Mouse (Mus musculus): ENCODE data around the gene Tank. TPM values are rescaled to one million over a fixed set of nuclear protein-coding genes. Genes with fewer than 3 reads are reported as not detected.
A peak's percentile ranks its signal among the peaks of the same experiment; 100 is the strongest.

Gene Tank
- total RNA-seq (2015) (132 and 135 TPM in 2 replicates), total RNA-seq (2017) (84.7 and 93.1 TPM in 2 replicates)

DNA sequence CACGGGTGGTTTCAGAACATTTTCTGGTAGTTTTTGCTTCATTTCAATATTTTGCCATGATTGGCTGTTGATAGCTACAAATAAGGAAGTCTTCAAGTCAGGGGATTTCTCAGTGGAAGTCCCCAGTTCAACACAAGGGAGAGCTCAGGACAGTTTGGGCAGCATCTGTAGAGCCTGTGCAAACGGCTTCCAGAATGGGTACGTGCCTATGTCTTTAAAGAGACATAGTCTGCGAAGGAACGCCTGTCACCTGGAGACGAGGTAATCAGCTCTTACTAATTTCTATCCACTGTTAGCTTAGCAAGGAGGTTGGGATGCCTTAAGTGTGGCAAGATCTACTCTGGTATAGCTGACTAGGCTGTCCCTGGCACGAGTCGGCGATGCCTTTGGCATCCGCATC is at the start of gene Tank:
Gene Tank, plus strand, starts transcription at position 153 of the 400 bp plus-strand sequence.
- ATAC-seq (replicated peaks; ENCODE audit: poor library complexity): peak; percentile 83

DNA sequence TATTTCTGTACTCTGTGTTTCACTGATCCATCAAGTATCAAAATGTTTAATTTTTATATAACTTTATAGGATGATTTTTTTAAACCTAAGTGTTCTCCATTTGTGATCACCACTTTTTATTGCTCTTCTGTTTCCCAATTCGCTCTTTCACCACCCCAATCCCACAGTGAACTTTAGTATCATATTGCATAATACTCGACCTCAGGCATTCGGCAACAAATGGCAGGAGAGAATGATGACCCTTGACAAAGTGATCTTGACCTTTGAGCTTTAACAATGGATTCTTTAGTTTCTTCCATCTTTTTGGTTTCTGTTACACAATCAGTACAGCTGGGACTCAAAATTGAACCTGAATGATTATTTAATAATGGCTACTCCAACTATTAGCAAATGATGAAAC is 46.1 kb upstream of the Tank start:
- ATAC-seq (replicated peaks; ENCODE audit: poor library complexity): peak; percentile 71

DNA sequence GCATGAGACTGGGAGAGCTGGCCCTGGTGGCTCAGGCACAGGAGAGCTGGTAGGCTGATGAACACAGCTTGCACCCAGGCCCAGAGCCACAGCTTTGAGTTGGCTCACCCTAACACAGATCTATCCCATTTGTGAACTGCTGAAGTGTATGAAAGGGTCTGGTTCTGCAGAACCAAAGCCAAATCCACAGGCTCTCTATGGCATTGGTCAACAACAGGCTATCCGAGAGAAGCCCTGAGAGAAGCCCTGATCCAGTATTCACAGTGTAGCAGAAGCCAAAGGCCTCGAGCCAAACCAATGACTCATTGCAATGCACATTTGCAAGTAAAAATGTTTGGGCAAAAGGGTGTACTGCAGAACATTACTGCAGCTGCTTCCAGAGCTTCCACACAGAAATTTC is 45.3 kb upstream of the Tank start:
- no peak for ATAC-seq (replicated peaks; ENCODE audit: poor library complexity)

DNA sequence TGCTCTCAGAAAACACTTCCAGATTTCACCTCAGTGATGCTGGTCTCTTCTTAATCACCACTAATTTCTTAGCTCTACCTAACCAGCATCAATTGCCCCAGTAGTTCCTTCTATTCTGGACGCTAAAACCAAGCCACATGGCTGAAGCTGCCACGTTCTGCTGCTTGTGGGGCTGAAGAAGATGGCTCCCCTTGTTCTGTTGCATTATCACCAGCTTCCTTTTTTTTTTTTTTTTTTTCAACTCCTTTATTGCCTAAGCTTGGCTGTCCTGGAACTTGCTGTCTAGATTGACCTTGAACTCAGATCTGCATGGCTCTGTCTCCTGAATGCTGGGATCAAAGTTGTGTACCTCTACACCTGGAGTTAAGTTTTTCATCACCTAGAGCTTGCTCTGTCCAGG is 41.5 kb upstream of the Tank start:
- ATAC-seq (replicated peaks; ENCODE audit: poor library complexity): peak; percentile 44; the same call in 1 of the 2 replicates

DNA sequence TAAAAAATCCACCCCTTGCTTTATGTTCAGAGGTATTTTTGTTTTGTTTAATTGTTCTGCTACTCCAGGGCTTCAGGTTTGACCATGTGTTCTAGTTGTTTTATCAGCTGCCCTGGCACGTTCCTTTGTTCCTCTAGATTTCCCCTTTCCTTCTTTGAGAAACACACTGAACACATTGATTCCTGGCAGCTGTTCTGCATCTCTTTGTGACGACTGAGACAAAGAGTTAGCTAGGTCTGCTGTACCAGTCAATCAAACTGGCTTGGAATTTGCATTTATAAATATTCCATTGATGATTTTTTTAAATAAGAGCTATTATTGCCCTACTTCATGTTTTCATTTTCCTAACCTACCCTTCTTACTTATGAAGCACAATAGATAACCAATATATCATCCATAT is 39.0 kb upstream of the Tank start:
- no peak for ATAC-seq (replicated peaks; ENCODE audit: poor library complexity)

DNA sequence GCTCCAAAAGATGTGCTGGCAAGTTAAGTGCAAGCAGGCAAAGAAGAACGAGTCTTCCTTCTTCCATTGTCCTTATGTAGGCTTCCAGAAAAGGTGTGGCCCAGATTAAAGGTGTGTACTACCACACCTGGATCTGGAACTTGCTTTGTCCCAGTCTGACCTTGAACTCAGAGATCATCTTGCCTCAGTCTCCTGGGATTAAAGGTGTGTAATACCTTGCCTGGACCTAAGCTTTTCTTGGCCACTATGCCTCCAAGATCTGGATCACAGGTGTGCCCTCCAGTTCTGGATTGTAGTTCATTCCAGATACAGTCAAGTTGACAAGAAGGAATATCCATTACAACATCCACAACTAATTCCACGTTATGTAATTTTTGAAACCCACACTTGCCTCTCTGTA is 36.0 kb upstream of the Tank start:
- no peak for ATAC-seq (replicated peaks; ENCODE audit: poor library complexity)

DNA sequence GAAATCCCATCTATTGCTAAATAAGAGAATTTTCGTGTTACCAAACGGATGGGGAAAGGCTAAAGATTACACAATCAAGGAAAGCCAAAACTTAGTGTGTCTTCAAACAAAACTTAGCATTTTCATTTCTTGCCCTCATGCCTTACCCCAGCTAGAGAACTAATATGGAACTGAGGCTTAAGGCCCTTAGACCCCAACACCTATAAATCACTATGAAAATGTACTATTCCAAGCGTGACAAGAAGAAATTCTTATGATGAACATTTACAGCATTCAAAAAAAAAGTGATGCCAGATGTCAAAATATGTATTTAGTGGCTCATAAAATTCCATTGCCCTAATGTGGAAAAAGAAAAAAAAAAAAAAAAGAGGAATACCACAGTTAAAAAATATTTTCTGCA is 32.7 kb upstream of the Tank start:
- peak; percentile 37; the same call in 1 of the 2 replicates for ATAC-seq (replicated peaks; ENCODE audit: poor library complexity)

DNA sequence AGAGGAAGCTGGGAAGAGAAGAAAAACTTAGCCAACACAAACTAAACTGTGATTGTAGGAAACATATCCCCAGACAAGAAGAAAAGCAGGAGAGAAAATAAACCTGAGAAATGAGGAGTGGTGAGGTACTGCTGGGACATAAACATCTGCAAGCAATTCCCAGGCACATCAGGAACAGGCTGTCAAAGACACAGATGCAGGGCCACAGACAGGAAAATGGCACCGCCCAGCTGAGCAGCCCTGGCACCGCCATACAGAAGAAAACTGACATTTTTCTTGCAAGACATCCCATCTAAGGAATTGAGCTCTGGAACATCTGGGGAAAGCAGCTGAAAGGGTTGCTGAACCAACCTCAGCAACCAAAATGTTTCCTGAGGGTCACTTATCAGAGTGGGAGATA is 30.4 kb upstream of the Tank start:
- no peak for ATAC-seq (replicated peaks; ENCODE audit: poor library complexity)

DNA sequence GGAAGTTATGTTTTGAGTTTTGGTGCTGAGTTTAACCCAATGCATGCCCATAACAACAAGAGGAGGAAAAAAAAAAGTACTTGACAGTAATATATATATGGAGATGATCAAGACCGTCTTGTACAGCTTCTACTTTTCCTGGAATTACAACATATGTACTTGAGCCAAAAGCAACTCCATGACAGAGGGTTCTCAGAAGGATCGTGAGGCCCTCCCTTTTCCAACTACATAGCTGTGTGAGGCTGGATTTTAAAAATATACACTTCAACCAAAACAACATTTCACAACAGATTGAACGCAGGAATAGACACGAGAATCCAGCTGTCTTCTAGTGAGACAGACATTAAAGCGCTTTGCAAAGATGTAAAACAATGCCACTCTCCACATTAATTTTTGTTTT is 26.7 kb upstream of the Tank start:
- ATAC-seq (replicated peaks; ENCODE audit: poor library complexity): no peak

DNA sequence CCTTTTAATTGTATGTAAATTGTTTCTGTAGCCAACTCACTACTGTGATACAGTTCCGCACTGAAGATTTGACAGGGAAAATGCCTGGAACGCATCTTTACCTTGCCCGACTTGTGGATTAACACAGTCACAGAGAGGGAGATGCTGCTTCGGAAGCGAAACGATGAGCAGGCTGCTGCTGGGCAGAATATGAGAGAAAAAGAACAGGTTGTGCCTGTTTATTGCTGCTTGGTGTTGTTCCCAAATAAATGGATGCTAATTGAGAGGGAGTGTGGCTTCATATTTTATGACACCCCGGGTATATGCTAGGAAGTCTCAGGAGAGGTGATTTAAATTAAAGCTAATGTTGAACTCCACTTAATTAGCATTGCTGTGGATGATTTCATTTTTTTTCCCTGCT is 23.0 kb upstream of the Tank start:
- ATAC-seq (replicated peaks; ENCODE audit: poor library complexity): no peak

DNA sequence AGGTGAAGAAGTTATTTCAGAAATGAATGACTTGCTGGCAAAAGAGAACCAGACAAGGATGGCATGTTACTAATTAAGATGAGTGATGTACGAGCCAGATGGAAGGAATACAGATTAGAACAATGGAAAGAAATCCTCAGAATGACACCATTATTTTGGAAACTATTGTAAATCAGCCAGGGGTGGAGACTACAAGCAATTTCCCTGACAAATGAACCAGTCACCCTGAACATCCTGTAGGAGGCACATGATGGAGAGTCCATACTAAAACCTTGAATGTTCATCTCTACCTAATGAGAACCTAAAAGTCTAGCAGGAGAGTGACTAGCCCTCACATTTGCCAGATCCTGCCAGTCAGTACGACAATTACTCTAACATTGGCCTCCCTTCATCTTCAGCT is 22.6 kb upstream of the Tank start:
- ATAC-seq (replicated peaks; ENCODE audit: poor library complexity): no peak

DNA sequence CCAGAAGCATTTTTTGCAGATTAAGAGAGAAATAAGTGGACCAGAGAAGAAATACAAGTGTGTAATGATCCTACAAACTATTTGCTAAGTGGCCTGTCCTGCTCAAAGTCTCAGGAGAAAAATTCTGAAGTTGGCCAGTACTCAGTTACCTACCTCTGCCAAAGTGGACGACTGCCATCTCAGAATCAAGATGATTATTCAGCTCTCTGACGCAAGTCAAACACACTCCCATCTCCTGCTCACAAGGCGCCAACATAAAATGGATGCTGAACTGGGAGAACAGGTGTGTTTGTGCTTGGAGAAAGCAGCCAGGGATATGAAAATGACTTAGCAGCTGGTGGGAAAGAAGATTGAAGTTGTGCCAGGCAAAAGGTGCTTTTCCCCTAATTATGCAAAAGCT is 21.7 kb upstream of the Tank start:
- ATAC-seq (replicated peaks; ENCODE audit: poor library complexity): no peak

DNA sequence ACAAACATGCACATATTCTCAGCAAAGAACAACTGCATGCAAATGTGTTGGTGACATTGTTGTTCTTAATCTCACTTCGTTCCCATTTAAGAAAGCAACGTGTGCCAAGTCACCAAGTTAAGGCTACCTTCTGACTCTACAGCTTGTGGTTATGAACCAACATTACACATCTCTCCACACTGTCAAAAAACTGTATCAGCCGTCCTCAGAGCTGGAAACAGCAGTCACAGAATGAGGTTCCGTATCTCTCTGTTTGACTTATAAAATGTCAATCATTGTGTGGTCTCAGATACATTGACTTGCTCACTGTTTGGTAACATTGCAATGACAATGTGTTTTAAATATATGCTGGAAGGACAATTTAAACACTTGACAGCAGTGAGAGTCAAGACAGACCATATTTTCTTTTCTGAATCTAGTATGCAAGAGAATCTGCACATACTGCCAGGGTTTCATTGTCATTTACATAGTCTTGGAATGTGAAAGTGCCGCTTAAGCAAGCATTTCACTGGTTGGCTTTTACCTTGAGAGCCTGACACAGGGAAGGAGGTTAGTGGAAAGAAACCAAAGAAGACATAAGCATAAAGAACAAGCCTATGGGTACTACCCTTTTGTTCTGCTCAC is 20.4 kb upstream of the Tank start:
- ATAC-seq (replicated peaks; ENCODE audit: poor library complexity): no peak

DNA sequence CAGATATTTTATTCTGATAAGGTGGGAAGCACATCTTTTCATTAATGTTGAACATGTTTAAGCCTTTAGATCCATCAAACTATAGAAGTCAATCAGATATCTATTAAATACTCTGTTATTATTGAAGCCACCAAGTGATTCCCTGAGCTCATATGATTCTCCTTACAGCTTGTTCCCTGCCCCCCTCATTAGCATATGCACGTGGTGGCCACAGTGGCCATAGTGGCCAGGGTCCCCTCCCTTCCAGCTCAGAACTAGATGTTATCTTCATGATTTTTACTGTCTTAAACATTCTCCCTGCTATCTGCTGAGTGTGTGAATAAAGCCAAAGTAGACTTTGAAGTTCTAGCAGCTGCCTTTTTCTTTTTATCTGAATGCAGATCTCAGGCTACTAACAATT is 17.3 kb upstream of the Tank start:
- ATAC-seq (replicated peaks; ENCODE audit: poor library complexity): no peak

DNA sequence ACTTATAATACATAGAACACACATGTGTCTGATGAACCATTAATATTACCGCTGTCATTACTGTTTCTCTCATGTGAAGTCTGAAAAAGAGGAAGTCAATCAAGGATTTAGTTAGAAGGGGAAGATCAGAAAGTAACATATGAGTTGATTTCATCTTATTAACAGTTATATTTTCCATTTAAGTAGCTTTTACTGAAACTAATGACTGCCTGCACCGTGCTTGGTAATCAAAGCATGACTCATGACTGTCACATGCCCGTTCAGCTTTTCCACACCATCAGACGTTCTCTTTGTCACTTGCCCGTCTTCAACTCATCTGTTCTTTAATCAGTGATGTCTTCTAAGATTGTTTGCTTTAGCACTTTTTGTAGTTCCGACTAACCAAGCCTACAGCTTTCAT is 15.2 kb upstream of the Tank start:
- ATAC-seq (replicated peaks; ENCODE audit: poor library complexity): peak; percentile 37

DNA sequence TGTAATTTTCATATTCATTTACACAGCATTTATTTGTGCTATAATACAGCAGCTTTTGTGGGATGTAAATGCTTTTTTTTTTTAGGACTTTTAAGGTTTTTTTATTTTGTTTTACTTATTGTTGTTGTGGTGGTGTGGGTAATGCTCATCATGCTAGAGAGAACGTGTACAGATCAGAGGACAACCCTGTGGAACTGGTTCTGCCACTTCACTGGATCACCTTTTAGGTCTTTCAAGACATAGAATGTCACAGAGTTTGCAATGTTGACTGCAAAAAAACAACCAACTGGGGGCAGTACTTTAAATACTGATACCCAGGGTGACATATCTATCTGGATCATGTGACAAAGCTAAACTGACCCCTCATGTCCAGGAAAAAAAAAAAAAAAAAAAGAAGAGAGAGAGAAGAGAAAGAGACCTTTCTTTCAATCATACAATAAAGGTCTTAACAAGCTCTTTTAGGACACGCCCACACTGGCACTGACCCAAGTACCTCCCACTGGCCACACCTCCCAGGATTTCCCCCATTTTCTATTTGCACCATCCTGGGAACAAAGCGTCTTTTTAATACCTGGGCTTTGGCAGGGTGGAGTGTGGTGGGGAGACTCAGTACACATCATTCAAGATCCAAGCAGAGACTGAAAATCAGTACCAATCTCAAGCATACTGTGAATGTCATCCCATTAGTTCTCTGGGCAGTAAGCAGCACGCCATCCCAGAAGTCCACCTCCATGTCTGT is 11.2 kb upstream of the Tank start:
- no peak for ATAC-seq (replicated peaks; ENCODE audit: poor library complexity)

DNA sequence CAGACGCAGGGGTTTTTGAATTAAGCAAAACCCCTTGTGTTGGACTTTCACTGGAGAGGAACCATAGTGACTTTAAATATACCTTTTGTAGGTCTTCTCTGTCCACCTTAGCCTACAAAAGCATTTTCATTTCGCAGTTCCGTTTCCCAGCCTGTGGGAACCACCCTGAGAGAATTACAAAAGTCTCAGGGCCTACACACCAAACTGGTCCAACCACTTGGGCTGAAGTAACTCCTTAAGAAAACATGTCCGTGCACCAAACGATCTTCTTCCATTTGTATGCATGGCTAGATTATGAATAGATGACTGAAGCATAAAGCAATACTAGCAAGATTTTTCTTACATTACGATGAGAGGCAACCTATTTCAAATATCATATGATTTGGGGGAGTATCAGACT is 9.2 kb upstream of the Tank start:
- no peak for ATAC-seq (replicated peaks; ENCODE audit: poor library complexity)

DNA sequence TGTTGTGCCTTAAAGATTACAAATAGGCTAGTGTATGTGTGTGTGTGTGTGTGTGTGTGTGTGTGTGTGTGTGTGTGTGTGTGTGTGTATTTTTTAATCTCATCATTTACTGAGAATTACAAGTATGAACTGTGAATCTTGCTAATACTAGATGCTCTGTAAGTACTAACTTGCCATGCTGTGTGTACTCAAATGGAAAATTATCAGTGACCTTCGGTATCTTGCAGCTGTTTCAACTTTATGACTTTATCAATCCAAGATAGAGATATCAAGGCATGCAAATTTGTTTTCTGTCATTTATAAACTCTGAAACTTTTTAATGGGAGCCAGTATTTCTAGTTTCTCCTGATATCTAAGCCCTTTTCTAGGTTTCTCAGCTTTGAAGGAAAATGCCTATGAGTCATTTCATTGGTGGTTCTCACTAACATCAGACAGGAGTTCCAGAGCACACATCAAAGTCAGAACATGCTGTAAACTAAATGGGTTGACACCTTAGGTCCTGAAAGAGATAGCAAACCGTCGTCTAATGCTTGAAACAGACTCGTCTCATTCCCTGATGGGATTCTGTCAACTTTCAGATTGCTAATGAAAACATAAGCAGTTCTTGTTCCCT is 6.9 kb upstream of the Tank start:
- no peak for ATAC-seq (replicated peaks; ENCODE audit: poor library complexity)

DNA sequence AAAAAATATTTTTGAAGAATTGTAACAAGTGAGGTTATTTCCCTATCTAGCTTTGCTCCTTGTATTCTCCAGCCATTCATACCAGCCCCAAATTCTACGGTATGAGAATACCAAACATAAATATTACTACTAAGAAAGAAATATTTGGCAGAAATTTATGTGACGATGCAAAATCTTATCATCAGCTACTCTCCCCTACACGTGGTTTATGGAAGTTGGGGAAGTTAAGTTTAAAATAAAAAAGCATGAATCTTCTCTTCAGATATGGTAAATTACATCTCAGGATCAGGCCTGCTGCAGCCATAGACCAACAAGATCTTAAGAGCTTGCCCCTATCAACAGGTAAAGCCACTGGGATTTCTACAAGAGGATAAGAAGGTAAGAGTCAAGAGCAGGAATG is 1.9 kb upstream of the Tank start:
- ATAC-seq (replicated peaks; ENCODE audit: poor library complexity): no peak

DNA sequence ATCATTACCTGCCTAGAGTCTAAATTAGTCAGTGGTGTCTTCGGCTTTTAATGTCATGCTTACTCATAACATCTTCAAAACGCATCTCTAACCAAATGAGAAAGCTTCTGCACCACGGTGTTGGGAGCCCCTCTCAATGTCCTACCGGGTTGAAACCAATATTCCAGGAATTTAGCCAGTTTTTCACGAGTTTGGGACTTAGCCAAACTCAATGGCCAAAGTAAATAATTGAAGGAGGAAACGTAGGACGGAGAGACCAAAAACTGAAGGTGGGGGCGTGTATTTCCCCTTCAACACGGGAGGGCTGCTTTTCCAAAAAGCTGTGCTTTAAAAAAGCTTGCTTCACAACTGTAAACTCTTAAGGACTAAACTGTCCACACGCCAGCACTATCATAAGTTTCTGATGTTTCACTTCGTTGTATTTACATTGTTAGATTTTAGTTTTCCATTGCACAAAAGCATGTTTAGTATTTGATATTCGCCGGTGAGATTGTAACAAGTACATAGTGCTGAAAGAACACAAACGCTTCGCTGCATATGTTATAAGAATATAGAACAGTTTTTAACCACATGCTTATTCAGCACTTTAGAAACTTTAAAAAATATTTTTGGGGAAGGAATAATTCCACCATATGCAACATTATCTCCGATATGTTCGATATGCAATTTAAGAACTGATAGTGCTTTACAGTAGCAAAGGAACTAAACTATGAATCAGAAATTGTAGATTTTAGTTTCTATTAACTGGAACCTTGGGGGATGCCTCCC is 1.3 kb upstream of the Tank start:
- no peak for ATAC-seq (replicated peaks; ENCODE audit: poor library complexity)

DNA sequence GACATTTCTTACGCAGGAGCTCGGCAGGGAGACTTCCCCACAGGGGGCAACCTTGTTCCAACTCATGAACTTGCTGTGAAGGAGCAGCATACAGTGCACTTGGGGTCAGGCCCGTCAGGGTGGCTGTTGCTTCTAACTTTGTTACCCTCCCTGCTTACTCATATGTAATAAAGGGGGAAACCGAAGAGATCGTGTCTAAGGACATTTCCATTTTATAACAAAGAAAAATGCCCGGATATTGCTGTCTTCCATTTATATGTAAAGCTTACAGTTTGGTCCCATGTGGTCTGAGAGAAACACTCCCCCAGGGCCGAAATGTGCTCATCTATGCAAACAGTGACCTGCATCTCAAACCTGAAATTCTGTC is 706 bp upstream of the Tank start:
- peak; percentile 34; the same call in 1 of the 2 replicates for ATAC-seq (replicated peaks; ENCODE audit: poor library complexity)
